Mouse (Mus musculus): Measurements from ENCODE around the gene Olfr648.

DNA sequence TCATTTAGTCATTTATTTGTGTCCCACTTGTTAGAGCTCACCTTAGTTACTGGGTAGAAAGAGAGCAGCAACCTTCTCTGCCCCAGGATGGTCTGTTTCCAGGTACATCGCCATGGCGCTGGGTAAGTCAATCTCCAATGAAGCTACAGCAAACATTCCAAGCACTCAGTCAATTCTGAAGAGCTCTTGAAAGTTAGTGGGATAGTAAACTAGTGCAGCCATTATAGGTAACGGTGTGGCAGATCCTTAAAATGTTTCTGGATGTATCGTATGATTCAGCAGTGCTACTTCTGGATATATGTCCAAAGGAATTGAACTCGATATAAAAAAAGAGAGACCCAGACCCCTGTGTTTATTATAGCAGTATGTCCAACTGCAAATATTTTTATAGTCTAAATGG lies 45.9 kb downstream of the Olfr648 start, which contains the start of gene Olfr643:
- TF ChIP-seq CTCF (IDR thresholded peaks at IDR 0.05; ENCODE audit: insufficient read depth, low read length) (no peak), POLR2A (IDR thresholded peaks at IDR 0.05; ENCODE audit: borderline replicate concordance, extremely low read depth, low read depth, low read length) (no peak)
